Mouse (Mus musculus) midbrain, embryonic 13.5 days (tissue): ENCODE results near the gene Crot. TPM values are rescaled to one million over a fixed set of nuclear protein-coding genes. Genes with fewer than 3 reads are reported as not detected.
"Not testable (repeated sequence)": the region's sequence is repeated elsewhere in the genome, so short reads cannot be mapped to it uniquely, and the experiment has no call there.

ENCODE experiments used
- ATAC-seq: fragments of 200-750 bp; cut with Nextera tagmentation; 2 replicates; pipeline ENCODE4 v1.8.0; 2017; ENCODE audit warnings: mild to moderate bottlenecking, moderate TSS enrichment, moderate library complexity
- H3K27ac ChIP-seq: fragments of 300-500 bp; sonication (generic); 2 replicates; pipeline ENCODE4 v1.5.1; 2015; ENCODE audit warnings: inconsistent platforms, mild to moderate bottlenecking, moderate library complexity
- H3K27me3 ChIP-seq: fragments of 300-500 bp; sonication (generic); 2 replicates; pipeline ENCODE4 v1.6.1; 2015; ENCODE audit warnings: mild to moderate bottlenecking, inconsistent platforms
- H3K36me3 ChIP-seq: fragments of 300-500 bp; sonication (generic); 2 replicates; pipeline ENCODE4 v1.6.1; 2015; ENCODE audit warnings: mild to moderate bottlenecking, inconsistent platforms
- H3K4me1 ChIP-seq: fragments of 300-500 bp; sonication (generic); replicated peaks from 2 replicates; pipeline ENCODE4 v1.6.1; 2015; ENCODE audit warnings: inconsistent platforms
- H3K4me2 ChIP-seq: fragments of 300-500 bp; sonication (generic); replicated peaks from 2 replicates; pipeline ENCODE4 v1.6.1; 2015; ENCODE audit warnings: moderate library complexity, mild to moderate bottlenecking, inconsistent platforms
- H3K4me3 ChIP-seq: fragments of 300-500 bp; sonication (generic); replicated peaks from 2 replicates; pipeline ENCODE4 v1.5.1; 2015; ENCODE audit warnings: mild to moderate bottlenecking, inconsistent platforms
- H3K9ac ChIP-seq: fragments of 300-500 bp; sonication (generic); replicated peaks from 2 replicates; pipeline ENCODE4 v1.6.1; 2015; ENCODE audit warnings: mild to moderate bottlenecking, inconsistent platforms
- H3K9me3 ChIP-seq: fragments of 300-500 bp; sonication (generic); 2 replicates; pipeline ENCODE4 v1.6.1; 2016; ENCODE audit warnings: mild to moderate bottlenecking, inconsistent platforms
- WGBS: fragments of 180-500 bp; shearing (Covaris S2); methylation state at CpG from one replicate; pipeline ENCODE4 v1.1.7; 2015; 5-methylcytosine and 5-hydroxymethylcytosine counted together
- polyA plus RNA-seq: library from polyadenylated mRNA; unstranded; fragments of >200 nt; fragmentation: Nextera tagmentation; extraction: Ambion mirVana; gene quantifications from 2 replicates; pipeline ENCODE4 v1.2.1, GENCODE M21; 2015

Gene Crot
- polyA plus RNA-seq, 1 experiment from 2014 or later = 17.8 TPM

DNA sequence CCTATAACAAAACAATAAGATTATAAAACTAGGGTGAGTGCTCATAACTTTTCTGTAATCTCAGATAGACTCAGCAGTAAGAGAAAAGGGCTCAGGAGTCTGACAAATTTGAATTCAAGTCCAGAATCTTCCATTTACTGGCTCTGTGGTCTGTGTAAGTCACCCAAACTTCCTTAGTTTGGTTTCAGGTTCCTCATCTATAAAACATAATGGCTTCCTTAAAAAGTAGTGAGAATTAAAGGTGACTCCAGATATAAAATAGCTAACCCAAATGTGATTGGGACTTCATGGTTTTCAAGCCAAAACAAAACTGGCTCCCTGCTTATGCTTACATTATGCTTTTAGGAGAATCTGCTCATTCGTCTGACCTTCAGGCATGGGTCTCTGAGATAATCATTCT is 35.5 kb upstream of the Crot start:
- Histone ChIP-seq H3K4me1 (no peaks in the 10 kb centered on the region), H3K9me3 (no peaks in the 10 kb centered on the region), H3K27ac (no peak overlapping the region), H3K9ac (no peak overlapping the region), H3K36me3 (no peaks in the 10 kb centered on the region), H3K4me3 (no peak overlapping the region), H3K4me2 (no peak overlapping the region), H3K27me3 (no peaks in the 10 kb centered on the region)
- no peak for ATAC-seq
- WGBS = 96% methylated on average over 1 of the region's 1 CpGs

DNA sequence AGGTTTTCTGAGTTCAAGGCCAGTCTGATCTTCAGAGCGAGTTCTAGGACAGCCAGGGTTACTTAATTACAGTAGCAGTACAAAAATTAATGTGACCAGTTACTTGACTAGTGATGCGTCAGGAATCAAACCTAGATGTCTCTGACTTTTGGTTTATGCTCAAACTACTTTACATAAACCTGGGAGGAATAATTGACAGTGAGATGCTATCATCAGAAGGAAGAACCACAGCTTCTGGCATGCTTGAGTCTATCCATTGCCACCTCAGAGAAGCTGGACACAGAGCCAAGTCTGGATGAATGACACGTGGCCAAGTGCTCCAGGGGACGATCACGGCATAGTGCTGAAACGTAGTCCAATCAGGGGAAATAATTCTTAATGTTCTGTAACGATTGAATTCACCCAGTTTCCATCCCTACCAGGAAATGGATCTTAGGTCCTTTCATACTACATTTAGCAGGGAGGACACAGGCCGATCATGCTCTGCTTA is 35.0 kb upstream of the Crot start:
- Histone ChIP-seq H3K27ac (no peak overlapping the region), H3K9me3 (no peaks in the 10 kb centered on the region), H3K27me3 (no peaks in the 10 kb centered on the region), H3K9ac (no peak overlapping the region), H3K4me3 (no peak overlapping the region), H3K4me1 (no peaks in the 10 kb centered on the region), H3K36me3 (no peaks in the 10 kb centered on the region), H3K4me2 (no peak overlapping the region)
- no peak for ATAC-seq
- 92% methylated on average over 8 of the region's 8 CpGs for WGBS

DNA sequence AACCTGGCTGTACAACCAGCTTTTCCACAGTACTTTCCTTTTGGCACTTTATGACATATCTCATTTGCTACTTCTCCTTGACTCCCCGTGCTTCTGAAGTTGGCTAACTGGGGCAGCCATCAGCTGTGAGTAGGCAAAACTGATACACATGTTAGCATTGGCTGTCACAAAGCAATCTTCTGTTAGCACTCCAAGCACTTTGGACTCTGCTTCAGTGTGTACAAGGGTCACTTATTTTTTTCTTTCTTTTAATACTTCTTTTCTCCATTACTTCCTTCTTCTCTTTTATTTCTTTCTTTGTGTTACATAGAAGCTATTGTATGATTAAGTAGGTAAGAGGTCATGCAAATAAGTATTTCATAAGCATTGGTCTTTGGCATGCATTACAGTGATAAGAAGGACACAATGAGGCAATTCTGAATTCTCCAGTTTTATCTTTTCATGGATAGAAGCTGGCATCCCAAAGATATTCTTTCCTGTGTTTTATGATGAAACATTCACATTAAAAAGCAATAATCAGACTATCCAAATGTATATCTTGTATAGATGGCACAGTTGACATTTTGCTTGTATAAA is 31.2 kb upstream of the Crot start:
- Histone ChIP-seq H3K27me3 (no peaks in the 10 kb centered on the region), H3K4me1 (no peaks in the 10 kb centered on the region), H3K9me3 (no peaks in the 10 kb centered on the region), H3K4me2 (no peak overlapping the region), H3K27ac (no peak overlapping the region), H3K4me3 (no peak overlapping the region), H3K36me3 (no peaks in the 10 kb centered on the region), H3K9ac (no peak overlapping the region)
- no peak for ATAC-seq
- WGBS = 83% methylated on average over 1 of the region's 1 CpGs

DNA sequence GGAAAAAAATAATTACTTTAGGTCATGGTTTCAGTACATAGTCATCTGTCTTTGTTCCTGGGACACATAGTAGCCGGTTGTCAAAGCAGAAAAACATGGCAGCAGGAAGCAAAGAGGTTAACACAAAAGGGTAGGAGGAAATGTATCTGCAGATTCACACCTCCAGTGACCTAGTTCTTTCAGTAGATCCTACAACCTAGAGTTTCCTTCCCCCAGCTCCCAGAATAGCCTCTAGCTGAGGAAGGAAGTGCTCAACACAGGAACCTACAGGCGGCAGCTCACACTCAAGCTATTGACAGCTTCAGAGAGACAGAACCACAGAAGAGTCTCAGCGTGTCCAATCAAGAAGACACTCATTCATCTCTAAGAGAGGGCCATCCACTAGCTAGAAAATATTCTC is 18.2 kb upstream of the Crot start:
- ATAC-seq = no peak
- WGBS = 76% methylated on average over 3 of the region's 3 CpGs
- no peaks in the 10 kb centered on the region for H3K36me3 ChIP-seq
- H3K4me3 ChIP-seq = no peak overlapping the region
- H3K9me3 ChIP-seq = no peaks in the 10 kb centered on the region
- H3K9ac ChIP-seq = no peak overlapping the region
- H3K4me2 ChIP-seq = no peak overlapping the region
- no peak overlapping the region for H3K27ac ChIP-seq
- H3K27me3 ChIP-seq = no peaks in the 10 kb centered on the region
- H3K4me1 ChIP-seq = no peaks in the 10 kb centered on the region

DNA sequence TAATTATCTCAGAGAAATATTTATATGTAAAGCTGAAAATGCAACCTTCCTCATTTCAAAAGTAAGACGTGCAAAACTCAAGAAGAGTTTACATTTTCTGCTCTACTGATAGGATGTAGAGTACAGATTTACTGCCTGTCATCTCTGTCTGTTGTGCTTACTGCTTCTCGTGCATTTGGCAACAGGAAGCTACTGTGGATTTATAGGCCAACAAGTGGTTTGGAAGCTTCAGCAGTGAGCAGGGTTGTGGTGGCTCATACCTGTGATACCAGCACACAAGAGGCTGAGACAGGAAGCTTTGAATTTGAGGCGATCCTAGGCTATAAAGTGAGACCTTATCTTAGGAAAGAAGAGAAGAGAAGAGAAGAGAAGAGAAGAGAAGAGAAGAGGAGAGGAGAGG is 17.6 kb upstream of the Crot start:
- H3K4me3 ChIP-seq = no peak overlapping the region
- no peaks in the 10 kb centered on the region for H3K9me3 ChIP-seq
- no peaks in the 10 kb centered on the region for H3K4me1 ChIP-seq
- no peaks in the 10 kb centered on the region for H3K36me3 ChIP-seq
- no peak overlapping the region for H3K9ac ChIP-seq
- no peak overlapping the region for H3K4me2 ChIP-seq
- no peaks in the 10 kb centered on the region for H3K27me3 ChIP-seq
- WGBS = 90% methylated on average over 3 of the region's 3 CpGs
- no peak overlapping the region for H3K27ac ChIP-seq
- no peak for ATAC-seq

DNA sequence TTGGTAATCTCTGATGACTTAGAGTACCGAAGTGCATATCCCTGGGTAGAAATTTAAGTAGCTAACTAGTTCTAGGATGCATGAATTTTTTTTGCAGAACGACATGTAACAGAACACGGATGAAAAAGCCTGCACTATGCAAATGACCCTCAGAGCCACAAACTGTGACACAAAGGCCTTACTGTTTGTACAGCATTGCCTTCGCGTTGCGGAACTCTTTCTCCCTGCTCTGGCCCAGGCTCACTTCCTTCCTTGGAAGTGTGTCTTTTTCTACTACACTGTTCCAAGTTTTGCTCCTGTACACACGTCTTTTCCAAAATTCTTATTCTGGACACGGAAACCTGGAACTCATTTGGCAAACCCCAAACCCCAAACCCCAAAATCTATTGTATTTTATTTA is 14.2 kb upstream of the Crot start:
- WGBS = 60% methylated on average over 8 of the region's 8 CpGs
- Histone ChIP-seq H3K27me3 (no peaks in the 10 kb centered on the region), H3K36me3 (no peaks in the 10 kb centered on the region), H3K4me2 (no peak overlapping the region), H3K9me3 (no peaks in the 10 kb centered on the region), H3K9ac (no peak overlapping the region), H3K4me1 (no peaks in the 10 kb centered on the region), H3K27ac (no peak overlapping the region), H3K4me3 (no peak overlapping the region)
- ATAC-seq = no peak

DNA sequence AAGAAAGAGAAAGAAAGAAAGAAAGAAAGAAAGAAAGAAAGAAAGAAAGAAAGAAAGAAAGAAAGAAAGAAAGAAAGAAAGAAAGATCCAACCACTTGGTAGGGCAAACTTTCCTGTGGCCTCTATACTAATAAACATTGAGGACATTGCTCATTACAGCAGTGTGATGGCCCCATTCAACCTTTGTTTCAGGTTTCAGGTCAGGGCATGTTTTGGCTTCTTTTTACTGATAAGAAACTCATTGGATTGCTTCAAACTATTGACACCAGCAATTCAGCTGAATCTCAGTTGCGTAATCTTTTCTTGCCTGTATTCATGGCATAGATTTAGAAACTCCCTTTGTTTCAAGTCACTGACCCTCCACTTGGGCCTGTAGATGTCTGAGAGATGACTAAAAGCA is 13.0 kb upstream of the Crot start:
- Histone ChIP-seq H3K4me2 (no peak overlapping the region), H3K27me3 (no peaks in the 10 kb centered on the region), H3K27ac (no peak overlapping the region), H3K9ac (no peak overlapping the region), H3K9me3 (no peaks in the 10 kb centered on the region), H3K4me1 (no peaks in the 10 kb centered on the region), H3K36me3 (no peaks in the 10 kb centered on the region), H3K4me3 (no peak overlapping the region)
- 95% methylated on average over 1 of the region's 1 CpGs for WGBS
- no peak for ATAC-seq

DNA sequence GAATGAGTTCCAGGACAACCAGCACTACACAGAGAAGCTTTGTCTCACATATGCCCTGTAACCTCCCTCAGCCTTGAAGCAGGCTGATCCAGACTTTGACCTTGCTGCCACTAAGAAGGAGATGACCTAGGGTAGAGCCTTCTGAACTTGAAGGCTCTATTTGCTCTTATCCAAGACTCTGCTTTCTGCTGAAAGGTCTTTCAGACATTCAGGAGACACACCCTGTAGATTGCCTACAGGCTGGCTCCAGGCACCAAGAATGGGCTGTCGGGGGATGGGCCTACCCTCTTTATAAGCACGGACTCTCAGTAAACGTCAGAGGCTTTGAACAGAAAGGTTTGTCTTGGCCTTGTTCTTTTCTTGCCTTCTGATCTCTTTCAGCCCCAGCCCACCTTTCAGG is 9.5 kb upstream of the Crot start:
- H3K9me3 ChIP-seq, H3K4me1 ChIP-seq, H3K27me3 ChIP-seq, H3K9ac ChIP-seq, H3K4me3 ChIP-seq, H3K4me2 ChIP-seq, H3K27ac ChIP-seq, H3K36me3 ChIP-seq, ATAC-seq: not testable (repeated sequence)
- 48% methylated on average over 3 of the region's 3 CpGs for WGBS

DNA sequence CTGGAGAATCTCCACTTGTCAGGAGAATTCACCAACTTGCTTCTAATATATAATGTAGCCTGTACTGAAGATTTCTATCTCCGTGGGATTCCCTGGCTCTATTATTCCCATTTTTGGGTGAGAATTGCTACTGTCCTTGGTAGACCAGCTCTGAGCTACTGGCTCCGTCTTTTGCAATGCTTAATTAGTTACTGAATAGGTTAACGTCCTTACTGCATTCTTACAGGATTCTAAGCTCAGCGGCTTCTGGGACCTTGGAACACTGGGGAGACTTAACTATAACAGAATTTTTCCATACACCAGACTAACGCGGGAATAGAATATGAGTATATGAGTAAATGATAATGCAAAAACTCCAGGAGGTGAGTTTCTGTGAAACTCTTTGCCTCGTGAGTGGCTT is 2.9 kb upstream of the Crot start:
- H3K4me1 ChIP-seq = peaks cover 27% of the 10 kb centered on the region
- not testable (repeated sequence) for H3K9me3 ChIP-seq, H3K4me2 ChIP-seq, H3K9ac ChIP-seq, ATAC-seq, H3K27me3 ChIP-seq, H3K36me3 ChIP-seq, H3K27ac ChIP-seq, H3K4me3 ChIP-seq
- 10% methylated on average over 7 of the region's 7 CpGs for WGBS

DNA sequence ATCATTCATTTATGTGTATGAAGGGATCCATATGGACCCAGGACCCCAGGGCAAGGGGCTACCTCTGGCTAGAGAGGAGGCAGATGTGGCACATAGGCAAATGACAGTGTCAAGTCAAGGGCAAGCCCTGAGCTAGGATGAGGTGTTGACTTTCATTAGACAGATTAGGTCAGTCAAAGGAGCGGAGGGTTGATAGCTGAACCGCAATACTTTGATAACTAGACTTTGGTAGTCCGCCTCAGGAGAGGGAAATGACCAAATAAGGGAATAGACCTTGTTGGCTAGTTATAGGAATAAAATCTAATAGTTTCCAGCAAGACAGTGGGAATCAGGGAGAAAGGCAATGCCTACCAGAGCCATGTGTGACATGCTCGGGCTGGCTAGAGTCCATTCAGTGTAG is 2.0 kb upstream of the Crot start:
- no peaks in the 10 kb centered on the region for H3K9me3 ChIP-seq
- ATAC-seq = no peak
- no peak overlapping the region for H3K4me2 ChIP-seq
- no peak overlapping the region for H3K9ac ChIP-seq
- no peak overlapping the region for H3K27ac ChIP-seq
- peaks cover 31% of the 10 kb centered on the region for H3K4me1 ChIP-seq
- no peaks in the 10 kb centered on the region for H3K36me3 ChIP-seq
- 57% methylated on average over 4 of the region's 4 CpGs for WGBS
- no peaks in the 10 kb centered on the region for H3K27me3 ChIP-seq
- no peak overlapping the region for H3K4me3 ChIP-seq

DNA sequence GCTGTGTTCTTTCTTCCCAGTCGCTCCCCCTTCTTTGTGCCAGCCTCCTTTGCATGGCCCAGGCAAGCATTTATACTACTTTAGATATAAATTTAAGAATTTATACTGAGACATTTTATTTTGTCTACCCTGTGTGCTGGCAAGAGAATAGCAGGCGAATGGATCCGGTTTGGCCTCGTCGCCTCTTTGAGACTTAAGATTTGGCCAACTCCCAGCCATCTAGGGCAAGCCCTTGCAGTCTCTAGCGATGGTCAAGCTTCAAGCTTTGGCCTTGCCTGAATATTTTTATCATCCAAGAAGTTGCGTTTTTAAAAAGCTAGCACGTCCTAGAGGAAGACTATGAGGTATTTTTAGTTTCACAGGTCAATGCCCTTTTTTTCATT is 380 bp upstream of the Crot start:
- Histone ChIP-seq H3K4me1 (peaks cover 31% of the 10 kb centered on the region), H3K9me3 (no peaks in the 10 kb centered on the region), H3K27me3 (no peaks in the 10 kb centered on the region), H3K9ac (peak overlapping the region; percentile 80), H3K36me3 (peaks cover 3% of the 10 kb centered on the region; the same call in 1 of the 2 replicates), H3K27ac (peak overlapping the region; percentile 90), H3K4me3 (peak overlapping the region; percentile 74), H3K4me2 (peak overlapping the region; percentile 65)
- 8% methylated on average over 8 of the region's 8 CpGs for WGBS
- no peak for ATAC-seq

DNA sequence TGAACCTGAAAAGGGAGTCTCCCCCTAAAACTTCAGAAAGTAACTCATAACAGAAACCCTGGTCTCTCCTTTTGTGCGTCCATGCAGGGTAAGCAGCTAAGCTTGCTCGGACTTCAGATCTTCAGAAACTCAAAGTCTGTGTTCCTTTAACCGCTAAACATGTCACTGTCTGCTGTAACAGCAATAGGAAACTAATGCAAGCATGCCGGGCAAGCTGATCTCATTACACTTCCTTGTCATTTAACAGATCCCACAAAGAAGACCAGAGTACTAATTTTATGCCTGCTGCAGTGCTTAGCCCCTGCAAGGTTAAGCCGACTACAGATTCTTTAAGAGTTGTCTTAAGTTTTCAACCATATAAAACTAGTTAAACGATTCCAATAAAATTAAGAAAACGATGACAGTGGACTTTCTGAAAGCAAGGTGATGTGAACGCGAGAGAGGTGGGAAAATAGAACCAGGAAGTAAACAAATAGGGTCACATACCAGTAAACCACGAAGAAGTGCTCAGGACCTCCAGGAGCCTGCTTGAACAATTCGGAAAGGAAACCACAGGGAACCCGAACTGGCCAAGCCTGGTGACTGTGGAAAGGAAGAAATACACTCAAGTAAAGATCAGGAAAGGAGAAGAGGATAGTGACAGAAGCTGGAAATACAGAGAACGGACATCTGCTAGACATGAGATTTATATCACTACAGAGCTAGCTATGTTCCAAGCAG is 998 bp downstream of the Crot start:
- Histone ChIP-seq H3K9me3 (no peaks in the 10 kb centered on the region), H3K4me2 (peak overlapping the region; percentile 65), H3K4me3 (peak overlapping the region; percentile 74), H3K4me1 (peaks cover 31% of the 10 kb centered on the region), H3K9ac (peak overlapping the region; percentile 80), H3K36me3 (peaks cover 10% of the 10 kb centered on the region), H3K27me3 (no peaks in the 10 kb centered on the region), H3K27ac (peak overlapping the region; percentile 90; the same call in 1 of the 2 replicates)
- WGBS = 15% methylated on average over 13 of the region's 13 CpGs
- no peak for ATAC-seq

DNA sequence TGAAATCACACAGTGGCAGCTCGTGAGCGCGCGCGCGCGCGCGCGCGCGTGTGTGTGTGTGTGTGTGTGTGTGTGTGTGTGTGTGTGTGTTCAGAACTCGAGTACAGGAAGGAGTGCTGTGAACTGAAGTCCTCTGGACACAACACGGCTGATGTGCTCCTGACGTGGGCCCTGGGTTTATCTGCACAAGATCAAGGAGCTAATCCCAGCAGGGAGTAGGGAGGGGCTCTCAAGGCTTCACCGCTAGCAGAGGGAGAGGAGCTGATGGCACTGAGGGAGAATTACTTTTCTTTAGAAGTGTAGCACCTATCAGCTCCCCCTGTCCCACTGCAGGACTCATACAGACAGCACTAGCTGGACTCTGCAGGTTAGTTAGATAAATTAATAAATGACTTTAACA is 5.5 kb downstream of the Crot start:
- no peak overlapping the region for H3K4me3 ChIP-seq

More for the DNA sequence above, 5.5 kb downstream of the Crot start:
- Histone ChIP-seq H3K9me3 (no peaks in the 10 kb centered on the region), H3K27ac (no peak overlapping the region), H3K4me1 (peaks cover 15% of the 10 kb centered on the region), H3K9ac (no peak overlapping the region), H3K36me3 (peaks cover 27% of the 10 kb centered on the region), H3K4me2 (no peak overlapping the region), H3K27me3 (no peaks in the 10 kb centered on the region)
- 83% methylated on average over 16 of the region's 16 CpGs for WGBS
- no peak for ATAC-seq
